ENCODE assay signal across 22 mouse cellular contexts in the genomic region with DNA sequence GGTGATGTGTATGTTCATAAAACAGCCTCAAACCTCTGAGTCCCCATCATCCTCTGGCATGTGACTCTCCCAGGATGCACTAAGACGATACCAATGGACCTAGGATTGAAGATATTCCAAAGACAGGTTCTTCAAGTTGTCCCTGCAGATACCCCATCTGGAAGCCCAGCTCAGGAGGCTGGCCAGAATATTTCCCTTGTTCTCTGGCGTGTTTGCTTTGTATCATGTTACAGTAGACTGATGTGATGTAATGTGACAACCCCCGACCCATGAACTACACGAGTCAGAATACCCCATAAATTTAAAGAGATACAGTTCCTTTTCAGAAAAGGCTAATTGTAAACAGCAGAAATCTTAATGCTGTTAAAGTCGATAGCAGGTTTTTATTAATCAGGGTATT.
DNase-seq lines count a peak whose midpoint lies in the region; ATAC-seq lines count a peak whose summit lies in the region.
"Had no signal": no experiment of that assay in that cellular context is flagged by ENCODE, and none has a peak within 500 bp of the region (broad histone marks: within the 10 kb centered on the region; RNA-seq: fewer than 3 reads in every experiment).

No protein-coding gene starts in this region.

- H3K27ac ChIP-seq in kidney, embryonic 15.5 days: no peak overlapping the region
- H3K27ac ChIP-seq in neural tube, embryonic 15.5 days (replicated peaks): no peak overlapping the region
- H3K27ac ChIP-seq in embryonic facial prominence, embryonic 11.5 days (replicated peaks; ENCODE audit: low read depth, low read length): no peak overlapping the region
- no peak overlapping the region for H3K27ac ChIP-seq in forebrain, embryonic 16.5 days (ENCODE audit: low read length)
- H3K27ac ChIP-seq: gastrocnemius, adult 2 months; layer of hippocampus, adult 2 months; limb, embryonic 15.5 days; liver, embryonic 14.5 days; midbrain, embryonic 12.5 days had no signal

- no peak overlapping the region for H3K9ac ChIP-seq in kidney, embryonic 15.5 days
- no peak overlapping the region for H3K9ac ChIP-seq in neural tube, embryonic 15.5 days (replicated peaks)
- H3K9ac ChIP-seq in embryonic facial prominence, embryonic 11.5 days (replicated peaks; ENCODE audit: low read length): no peak overlapping the region
- no peak overlapping the region for H3K9ac ChIP-seq in forebrain, embryonic 16.5 days (replicated peaks; ENCODE audit: low read depth, low read length)
- H3K9ac ChIP-seq: limb, embryonic 15.5 days; liver, embryonic 14.5 days; midbrain, embryonic 12.5 days had no signal

- H3K4me3 ChIP-seq in kidney, embryonic 15.5 days (replicated peaks): no peak overlapping the region
- no peak overlapping the region for H3K4me3 ChIP-seq in neural tube, embryonic 15.5 days (replicated peaks)
- H3K4me3 ChIP-seq in embryonic facial prominence, embryonic 11.5 days (ENCODE audit: low read depth, low read length): no peak overlapping the region
- no peak overlapping the region for H3K4me3 ChIP-seq in forebrain, embryonic 16.5 days (replicated peaks; ENCODE audit: low read length)
- H3K4me3 ChIP-seq: gastrocnemius, adult 2 months; layer of hippocampus, adult 2 months; limb, embryonic 15.5 days; midbrain, embryonic 12.5 days had no signal

- WGBS in kidney, embryonic 15.5 days: 11% methylated on average over 5 of the region's 5 CpGs
- WGBS in neural tube, embryonic 15.5 days: 79% methylated on average over 5 of the region's 5 CpGs
- 27% methylated on average over 5 of the region's 5 CpGs for WGBS in embryonic facial prominence, embryonic 11.5 days
- WGBS in forebrain, embryonic 16.5 days: 85% methylated on average over 5 of the region's 5 CpGs

- peaks cover 14% of the 10 kb centered on the region for H3K4me1 ChIP-seq in kidney, embryonic 15.5 days
- no peaks in the 10 kb centered on the region for H3K4me1 ChIP-seq in neural tube, embryonic 15.5 days
- H3K4me1 ChIP-seq in embryonic facial prominence, embryonic 11.5 days (ENCODE audit: control insufficient read depth, insufficient read depth, low read length): peaks cover 6% of the 10 kb centered on the region; the same call in 1 of the 2 replicates
- H3K4me1 ChIP-seq in forebrain, embryonic 16.5 days (replicated peaks; ENCODE audit: control insufficient read depth, insufficient read depth, low read length): no peaks in the 10 kb centered on the region
- H3K4me1 ChIP-seq: limb, embryonic 15.5 days; midbrain, embryonic 12.5 days had no signal

- H3K27me3 ChIP-seq in kidney, embryonic 15.5 days: no peaks in the 10 kb centered on the region
- H3K27me3 ChIP-seq in neural tube, embryonic 15.5 days (replicated peaks): no peaks in the 10 kb centered on the region
- H3K27me3 ChIP-seq in embryonic facial prominence, embryonic 11.5 days (ENCODE audit: control insufficient read depth, insufficient read depth, low read length): no peaks in the 10 kb centered on the region
- no peaks in the 10 kb centered on the region for H3K27me3 ChIP-seq in forebrain, embryonic 16.5 days (replicated peaks; ENCODE audit: control insufficient read depth, insufficient read depth, low read length)
- H3K27me3 ChIP-seq: CH12.LX; limb, embryonic 15.5 days; midbrain, embryonic 12.5 days had no signal

- no peak for DNase-seq in kidney, postnatal 14 days
- peak; percentile 18 for DNase-seq in neural tube, embryonic 10.5 days (ENCODE audit: extremely low spot score, low spot score)
- peak; percentile 80 for DNase-seq in embryonic facial prominence, embryonic 11.5 days (ENCODE audit: low spot score)
- no peak for DNase-seq in right cerebral cortex, postnatal 10 days (ENCODE audit: low spot score in 2 of 2)
- DNase-seq: adrenal gland, adult 2 months; B cell, adult 2 months; gastrocnemius, adult 2 months; kidney, postnatal 10 days; right cerebral cortex, postnatal 4 days; thymus, postnatal 36 days had no signal

- no peaks in the 10 kb centered on the region for H3K36me3 ChIP-seq in kidney, embryonic 15.5 days
- no peaks in the 10 kb centered on the region for H3K36me3 ChIP-seq in neural tube, embryonic 15.5 days
- H3K36me3 ChIP-seq in embryonic facial prominence, embryonic 11.5 days (replicated peaks; ENCODE audit: control insufficient read depth, insufficient read depth, low read depth, low read length): no peaks in the 10 kb centered on the region
- H3K36me3 ChIP-seq in forebrain, embryonic 16.5 days (ENCODE audit: control insufficient read depth, insufficient read depth): no peaks in the 10 kb centered on the region
- H3K36me3 ChIP-seq: G1E; limb, embryonic 15.5 days; midbrain, embryonic 12.5 days had no signal

- H3K4me2 ChIP-seq in kidney, embryonic 15.5 days: no peak overlapping the region
- H3K4me2 ChIP-seq in neural tube, embryonic 15.5 days: no peak overlapping the region
- H3K4me2 ChIP-seq in embryonic facial prominence, embryonic 11.5 days (ENCODE audit: low read depth, low read length): no peak overlapping the region
- H3K4me2 ChIP-seq in forebrain, embryonic 16.5 days (ENCODE audit: low read length): no peak overlapping the region
- H3K4me2 ChIP-seq: heart, embryonic 11.5 days; limb, embryonic 15.5 days; midbrain, embryonic 12.5 days had no signal

- peak; percentile 70 for ATAC-seq in kidney, embryonic 15.5 days (replicated peaks; ENCODE audit: low FRiP score)
- no peak for ATAC-seq in neural tube, embryonic 15.5 days (ENCODE audit: low FRiP score)
- peak; percentile 65; the same call in 1 of the 2 replicates for ATAC-seq in embryonic facial prominence, embryonic 11.5 days (replicated peaks; ENCODE audit: insufficient number of reproducible peaks, low FRiP score, low TSS enrichment, low read depth)
- no peak for ATAC-seq in forebrain, embryonic 16.5 days
- ATAC-seq: intestine, postnatal 0 days; lung, postnatal 0 days had no signal

- H3K9me3 ChIP-seq in kidney, embryonic 15.5 days (replicated peaks): no peaks in the 10 kb centered on the region
- no peaks in the 10 kb centered on the region for H3K9me3 ChIP-seq in neural tube, embryonic 15.5 days (replicated peaks)
- no peaks in the 10 kb centered on the region for H3K9me3 ChIP-seq in embryonic facial prominence, embryonic 11.5 days (replicated peaks; ENCODE audit: control insufficient read depth, low read length)
- no peaks in the 10 kb centered on the region for H3K9me3 ChIP-seq in forebrain, embryonic 16.5 days (ENCODE audit: control insufficient read depth, low read length)
- H3K9me3 ChIP-seq: limb, embryonic 15.5 days; midbrain, embryonic 12.5 days had no signal

Comparison
In these comparisons a context has a peak if more than half of its experiments do, and no peak if none do; other contexts are left out.
1. ATAC-seq: peak in kidney, embryonic 15.5 days (single experiment) and embryonic facial prominence, embryonic 11.5 days (single experiment); none in neural tube, embryonic 15.5 days (single experiment) and forebrain, embryonic 16.5 days (single experiment).
2. DNase-seq: peak in neural tube, embryonic 10.5 days (single experiment) and embryonic facial prominence, embryonic 11.5 days (single experiment); none in kidney, postnatal 14 days (single experiment) and right cerebral cortex, postnatal 10 days (0 of 2).